Mouse (Mus musculus) brain, embryonic 14.5 days (tissue): Measurements from ENCODE around the gene Kif22.
"Not testable (repeated sequence)": the region's sequence is repeated elsewhere in the genome, so short reads cannot be mapped to it uniquely, and the experiment has no call there.

Experiments used
- CTCF ChIP-seq: fragments of 200-500 bp; IDR thresholded peaks from 2 replicates; pipeline ENCODE4 v1.5.1; 2012; ENCODE audit warnings: inconsistent platforms, mild to moderate bottlenecking, moderate library complexity, borderline replicate concordance; ENCODE audit not compliant: insufficient read depth, insufficient read length; ENCODE audit errors: extremely low read depth
- POLR2A ChIP-seq: fragments of 200-500 bp; IDR thresholded peaks from 2 replicates; pipeline ENCODE4 v1.6.1; 2012; ENCODE audit warnings: mild to moderate bottlenecking, inconsistent platforms, borderline replicate concordance; ENCODE audit not compliant: poor library complexity, insufficient read depth, insufficient read length, severe bottlenecking; ENCODE audit errors: extremely low read depth

DNA sequence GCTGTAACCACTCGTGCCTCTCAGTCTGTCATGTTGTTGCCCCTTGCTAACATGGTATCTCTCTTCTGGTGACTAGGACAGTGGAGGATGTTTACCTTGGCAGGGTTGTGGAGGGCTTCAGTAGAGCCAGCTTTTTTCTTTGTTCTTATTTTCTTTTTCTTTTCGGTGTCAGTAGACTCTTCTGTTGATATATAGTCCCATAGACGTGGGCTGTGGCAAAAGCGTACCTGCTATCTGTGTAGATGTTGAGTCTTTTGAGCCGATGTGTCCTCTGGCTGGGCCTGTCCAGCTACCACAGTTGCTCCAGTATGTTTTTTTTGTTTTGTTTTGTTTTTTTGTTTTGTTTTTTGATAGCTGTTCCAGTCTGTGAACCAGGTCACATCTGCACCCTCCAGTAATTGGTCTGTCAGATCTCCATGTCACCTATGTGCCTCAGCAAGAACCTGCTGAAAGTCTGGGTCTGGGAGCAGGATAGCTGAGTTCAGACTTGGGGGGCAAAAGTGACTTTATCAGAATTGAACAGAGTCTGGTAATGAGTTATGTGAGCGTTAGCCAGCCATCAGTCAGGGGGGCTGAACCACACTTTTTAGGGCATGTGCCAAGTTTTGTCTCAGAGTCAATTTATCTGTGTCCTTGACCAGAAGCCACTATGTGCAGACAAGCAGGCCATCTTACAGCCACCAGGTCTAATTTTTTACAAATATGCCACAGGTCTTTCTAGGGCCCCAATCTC, 45.2 kb upstream of the Kif22 start, which contains the start of gene Zg16:
- not testable (repeated sequence) for TF ChIP-seq POLR2A, CTCF
